Mouse (Mus musculus) CD4-positive helper T cell, adult 2 months (primary cell): Measurements from ENCODE around the gene Nr1h4.

Source experiments
- DNase-seq: peaks from one replicate; pipeline ENCODE4 v3.0.0-alpha.2; 2012; ENCODE audit warnings: low read depth, missing footprints, low spot score

Gene Nr1h4

GRCm38 (mm10) chr10:89482142-89482681 lies 51.2 kb downstream of the Nr1h4 start:
- DNase-seq = no peak

GRCm38 (mm10) chr10:89481638-89482037 lies 51.7 kb downstream of the Nr1h4 start:
- no peak for DNase-seq

- DNase-seq = no peak
These were observed 54.6 kb downstream of the Nr1h4 start for GRCm38 (mm10) chr10:89478766-89479165.

- no peak for DNase-seq
These were observed 62.6 kb downstream of the Nr1h4 start for GRCm38 (mm10) chr10:89470596-89471353.

GRCm38 (mm10) chr10:89464760-89465405 lies 68.5 kb downstream of the Nr1h4 start:
- no peak for DNase-seq

GRCm38 (mm10) chr10:89462890-89463289 lies 70.5 kb downstream of the Nr1h4 start:
- peak; percentile 11 for DNase-seq

GRCm38 (mm10) chr10:89461856-89462507 lies 71.4 kb downstream of the Nr1h4 start:
- DNase-seq = peak; percentile 86

- no peak for DNase-seq
These were observed 72.4 kb downstream of the Nr1h4 start for GRCm38 (mm10) chr10:89460972-89461371.

GRCm38 (mm10) chr10:89458770-89459169 lies 74.6 kb downstream of the Nr1h4 start:
- no peak for DNase-seq

GRCm38 (mm10) chr10:89453794-89454193 lies 79.6 kb downstream of the Nr1h4 start:
- DNase-seq = no peak

GRCm38 (mm10) chr10:89453068-89453641 lies 80.2 kb downstream of the Nr1h4 start:
- no peak for DNase-seq

GRCm38 (mm10) chr10:89450411-89450810 lies 83.0 kb downstream of the Nr1h4 start:
- DNase-seq = no peak

- peak; percentile 38 for DNase-seq
These were observed 89.0 kb downstream of the Nr1h4 start for GRCm38 (mm10) chr10:89444381-89444780.

- peak; percentile 90 for DNase-seq
These were observed 89.7 kb downstream of the Nr1h4 start, which contains the start of gene Gas2l3 for GRCm38 (mm10) chr10:89443623-89444151. Gene Gas2l3, minus strand, starts transcription at chr10:89443967.

- no peak for DNase-seq
These were observed 90.2 kb downstream of the Nr1h4 start for GRCm38 (mm10) chr10:89443115-89443622.

- DNase-seq = peak; percentile 40
These were observed 90.7 kb downstream of the Nr1h4 start for GRCm38 (mm10) chr10:89442640-89443039.

- peak; percentile 16 for DNase-seq
These were observed 91.4 kb downstream of the Nr1h4 start for GRCm38 (mm10) chr10:89441961-89442360.

GRCm38 (mm10) chr10:89439380-89439779 lies 94.0 kb downstream of the Nr1h4 start:
- DNase-seq = no peak

- no peak for DNase-seq
These were observed 95.4 kb downstream of the Nr1h4 start for GRCm38 (mm10) chr10:89437996-89438395.

- no peak for DNase-seq
These were observed 95.9 kb downstream of the Nr1h4 start for GRCm38 (mm10) chr10:89437472-89437871.

- no peak for DNase-seq
These were observed 97.5 kb downstream of the Nr1h4 start for GRCm38 (mm10) chr10:89435920-89436319.
